In genomic region chr5:96160467-96161262, GRCm38 (mm10) we compare ENCODE assay signal across 8 mouse cellular contexts. TPM values are rescaled to one million over a fixed set of nuclear protein-coding genes. Genes with fewer than 3 reads are reported as not detected.
DNase-seq lines count a peak whose midpoint lies in the region; ATAC-seq and TF ChIP-seq lines count a peak whose summit lies in the region.

No protein-coding gene starts in this region.

- TF ChIP-seq CTCF in lung, adult 2 months (IDR thresholded peaks at IDR 0.05; ENCODE audit: insufficient read depth, low read length), result no peak

- H3K4me1 ChIP-seq in heart, embryonic 13.5 days, result peaks cover 23% of the 10 kb centered on the region
- H3K4me1 ChIP-seq in lung, adult 2 months (ENCODE audit: control insufficient read depth, insufficient read depth, low read length), result peaks cover 11% of the 10 kb centered on the region
- peaks cover 7% of the 10 kb centered on the region; the same call in 1 of the 2 replicates for H3K4me1 ChIP-seq in neural tube, embryonic 14.5 days (ENCODE audit: control insufficient read depth, insufficient read depth, low read length)

- H3K36me3 ChIP-seq in heart, embryonic 13.5 days, result no peaks in the 10 kb centered on the region
- no peaks in the 10 kb centered on the region for H3K36me3 ChIP-seq in neural tube, embryonic 14.5 days (ENCODE audit: control insufficient read depth, insufficient read depth, low read length)

- H3K4me3 ChIP-seq in heart, embryonic 13.5 days, result peak overlapping the region; percentile 90
- peak overlapping the region; percentile 94 for H3K4me3 ChIP-seq in lung, adult 2 months (replicated peaks; ENCODE audit: extremely low read depth, low read depth, low read length)
- H3K4me3 ChIP-seq in neural tube, embryonic 14.5 days (ENCODE audit: low read depth, low read length), result peak overlapping the region; percentile 98

- 1% methylated on average over 48 of the region's 50 CpGs for WGBS in heart, embryonic 13.5 days
- under 1% methylated on average over 50 of the region's 50 CpGs for WGBS in lung, adult 2 months
- WGBS in neural tube, embryonic 14.5 days, result under 1% methylated on average over 36 of the region's 50 CpGs

- H3K27ac ChIP-seq in heart, embryonic 13.5 days (replicated peaks), result peak overlapping the region; percentile 100
- peak overlapping the region; percentile 98 for H3K27ac ChIP-seq in neural tube, embryonic 14.5 days (ENCODE audit: low read depth, low read length)

- peak overlapping the region; percentile 97 for H3K9ac ChIP-seq in heart, embryonic 13.5 days
- peak overlapping the region; percentile 97 for H3K9ac ChIP-seq in neural tube, embryonic 14.5 days (replicated peaks; ENCODE audit: low read depth, low read length)

- ATAC-seq in heart, embryonic 13.5 days (ENCODE audit: extremely low read depth, insufficient number of reproducible peaks, low FRiP score, low TSS enrichment), result no peak
- ATAC-seq in neural tube, embryonic 14.5 days (ENCODE audit: low read depth), result 0 out of 2 replicates have a peak, but pooled peaks have one; percentile 3

- peak; percentile 83 for DNase-seq in 416B (ENCODE audit: low read depth)
- peak; percentile 30 for DNase-seq in ZHBTc4 (ENCODE audit: low read depth, low spot score)
- peak; percentile 44 for DNase-seq in embryo, embryonic 10 days (ENCODE audit: low spot score)
- peak; percentile 47 for DNase-seq in kidney, postnatal 10 days
- DNase-seq in lung, adult 2 months, result peak; percentile 51
- DNase-seq in thymus, postnatal 14 days, result peak; percentile 30

- no peaks in the 10 kb centered on the region for H3K9me3 ChIP-seq in heart, embryonic 13.5 days
- no peaks in the 10 kb centered on the region for H3K9me3 ChIP-seq in neural tube, embryonic 14.5 days (ENCODE audit: control insufficient read depth, low read length)

- no peaks in the 10 kb centered on the region for H3K27me3 ChIP-seq in heart, embryonic 13.5 days (replicated peaks)
- H3K27me3 ChIP-seq in neural tube, embryonic 14.5 days (ENCODE audit: control insufficient read depth, insufficient read depth, low read length), result no peaks in the 10 kb centered on the region

- H3K4me2 ChIP-seq in heart, embryonic 13.5 days, result peak overlapping the region; percentile 80
- H3K4me2 ChIP-seq in neural tube, embryonic 14.5 days (ENCODE audit: low read depth, low read length), result peak overlapping the region; percentile 82

- TF ChIP-seq POLR2A in lung, adult 2 months (IDR thresholded peaks at IDR 0.05; ENCODE audit: borderline replicate concordance, extremely low read depth, low read depth, low read length), result no peak

RNA-seq across cellular contexts. Expression of gene Cnot6l, which starts 3.3 kb away (rescaled TPM):
- 11.5 and 13.3 TPM in 2 replicates for polyA plus RNA-seq in heart, embryonic 13.5 days (2015; fragmentation: Nextera tagmentation; extraction: Ambion mirVana)
- polyA plus RNA-seq in lung, adult 2 months (2012; rRNA removed), result 5.2 and 8.2 TPM in 2 replicates
- 17.9 and 20.0 TPM in 2 replicates for polyA plus RNA-seq in neural tube, embryonic 14.5 days (2014; fragmentation: Nextera tagmentation; extraction: Ambion mirVana)

RNA-seq across cellular contexts. Expression of gene Mrpl1, which starts 48.6 kb away (rescaled TPM):
- 18.7 and 20.4 TPM in 2 replicates for polyA plus RNA-seq in heart, embryonic 13.5 days (2015; fragmentation: Nextera tagmentation; extraction: Ambion mirVana)
- polyA plus RNA-seq in lung, adult 2 months (2012; rRNA removed), result 1.4 and 2.0 TPM in 2 replicates
- polyA plus RNA-seq in neural tube, embryonic 14.5 days (2014; fragmentation: Nextera tagmentation; extraction: Ambion mirVana), result 17.7 and 19.5 TPM in 2 replicates

Comparison
In these comparisons a context has a peak if more than half of its experiments do, and no peak if none do; other contexts are left out.
1. DNase-seq: peak in every context shown above with its lines; median percentile 83 in 416B; 51 in lung, adult 2 months; 47 in kidney, postnatal 10 days; 44 in embryo, embryonic 10 days; 30 in ZHBTc4; 30 in thymus, postnatal 14 days.